Mouse (Mus musculus): ENCODE measurements at regions not wholly inside any gene's neighbourhood (a gene's known extent, or its start where the extent isn't known, plus 50 kb on each side); places are given as distances from the start of the nearest gene placed in this dataset.

DNA sequence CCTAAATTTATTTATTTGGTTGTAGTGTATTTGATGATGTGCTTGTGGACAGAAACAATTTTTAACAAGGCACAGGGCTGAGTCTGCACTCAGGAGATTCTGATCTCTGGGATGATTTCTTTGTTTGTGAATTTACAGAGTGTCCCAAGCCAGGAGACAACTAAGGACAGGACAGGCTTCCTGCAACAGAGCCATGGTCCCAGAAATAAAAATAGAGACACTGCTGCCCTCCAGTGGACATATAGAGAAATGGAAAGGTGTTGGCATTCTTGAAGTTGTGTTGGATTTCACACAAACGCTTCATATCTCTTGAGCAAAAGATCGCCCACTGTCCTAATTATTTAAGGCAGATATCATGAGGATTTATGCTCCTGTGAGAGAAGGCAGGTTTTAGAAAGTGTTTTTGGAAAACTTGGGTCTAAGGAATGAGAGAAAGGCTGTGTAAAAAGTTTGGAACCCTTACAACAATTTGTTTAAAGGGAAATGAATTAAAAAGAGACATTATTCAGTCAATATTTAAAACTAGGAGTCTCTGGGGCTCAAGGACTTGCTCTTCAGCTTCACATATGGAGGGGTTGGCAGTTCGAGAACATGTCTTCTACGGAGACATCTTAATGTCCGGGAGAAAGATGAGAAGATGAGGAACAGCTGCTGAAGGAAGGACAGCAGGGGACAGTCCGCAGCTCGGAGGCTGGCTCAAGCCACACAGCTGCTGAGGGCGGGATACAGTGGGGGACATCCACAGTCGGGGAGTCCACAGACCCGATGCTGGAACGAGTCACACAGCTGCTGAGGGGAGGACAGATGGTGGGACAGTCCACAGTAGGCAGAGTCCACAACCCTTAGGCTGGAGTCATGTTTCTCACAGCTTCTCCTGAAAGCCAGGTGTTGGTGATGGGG is 263.5 kb downstream of the Ankrd50 start:
- DNase-seq (ENCODE audit: low spot score), result peak; percentile 39

DNA sequence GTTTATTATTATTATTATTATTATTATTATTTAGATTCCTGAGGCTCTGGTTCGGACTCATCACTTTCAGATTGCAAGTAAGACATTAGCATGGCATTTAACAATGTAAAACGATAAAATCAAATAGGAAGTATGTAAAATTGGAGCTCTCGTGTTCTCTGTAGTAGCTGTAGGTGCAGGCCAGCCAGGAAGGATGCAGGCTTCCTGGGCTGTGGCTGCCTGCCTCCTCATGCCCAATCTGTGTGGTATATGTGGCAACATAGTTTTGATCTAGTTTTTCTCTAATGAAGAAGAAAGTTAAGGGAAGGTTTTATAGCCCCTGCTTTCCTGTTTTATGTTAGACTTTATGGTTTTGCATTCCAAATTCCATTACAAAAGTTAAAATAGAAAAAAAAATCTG is 275.6 kb downstream of the Ankrd50 start:
- DNase-seq (ENCODE audit: low spot score), result no peak

DNA sequence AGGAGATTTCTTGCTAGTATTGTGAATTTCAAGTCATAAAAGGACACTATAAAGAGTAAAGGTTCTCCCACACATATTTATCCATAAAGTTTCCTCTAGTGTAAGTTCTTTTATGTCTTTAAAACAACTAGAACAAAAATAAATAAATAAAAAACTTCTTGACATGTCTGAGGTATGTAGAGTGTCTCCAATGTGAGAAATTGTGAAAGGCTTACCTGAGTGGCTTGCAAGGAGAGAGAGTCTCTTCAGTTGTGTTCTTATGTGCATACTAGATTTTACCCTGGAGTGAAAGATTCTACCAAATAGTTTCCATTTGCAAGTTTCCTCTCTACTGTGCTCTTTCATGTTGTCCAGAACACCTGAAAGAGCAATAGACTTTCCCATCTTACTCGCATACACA is 276.8 kb downstream of the Ankrd50 start:
- DNase-seq (ENCODE audit: low spot score), result no peak

DNA sequence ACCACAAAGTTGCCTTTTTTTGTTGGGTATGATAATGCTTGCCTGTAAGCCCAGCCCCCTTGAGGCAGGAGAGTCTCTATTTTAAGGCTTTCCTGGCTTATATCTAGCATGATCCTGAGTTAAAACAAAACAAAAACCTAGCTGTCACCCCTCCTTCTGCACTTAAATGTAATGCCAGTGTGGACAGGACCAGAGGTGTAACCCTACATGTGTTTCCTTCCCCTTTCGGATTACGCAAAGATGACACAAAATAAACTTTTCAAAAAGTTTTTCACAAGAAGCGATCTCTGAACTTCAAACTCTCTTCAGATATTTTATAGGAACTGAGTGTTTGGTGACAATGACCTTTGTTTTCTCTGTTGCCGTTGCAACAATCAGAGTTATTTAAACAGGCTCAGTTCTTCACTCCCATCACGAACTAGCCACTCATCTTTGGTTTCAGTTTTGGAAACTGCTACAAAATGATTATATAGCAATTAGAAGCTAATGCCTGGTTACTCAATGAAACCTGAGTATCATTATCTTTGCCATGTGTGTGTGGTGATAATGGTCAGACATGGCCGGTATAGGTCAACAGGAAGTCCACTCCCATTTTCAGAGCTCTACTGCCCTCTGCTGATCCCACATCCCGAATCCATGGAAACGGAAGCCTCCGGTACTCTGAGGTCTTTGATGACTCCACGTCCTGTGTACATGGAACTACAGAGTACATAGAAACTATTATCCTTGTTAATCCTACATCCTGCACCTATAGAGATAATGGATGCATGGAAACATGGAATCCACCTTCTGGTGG is 282.6 kb downstream of the Ankrd50 start:
- peak; percentile 66 for DNase-seq (ENCODE audit: low spot score)

DNA sequence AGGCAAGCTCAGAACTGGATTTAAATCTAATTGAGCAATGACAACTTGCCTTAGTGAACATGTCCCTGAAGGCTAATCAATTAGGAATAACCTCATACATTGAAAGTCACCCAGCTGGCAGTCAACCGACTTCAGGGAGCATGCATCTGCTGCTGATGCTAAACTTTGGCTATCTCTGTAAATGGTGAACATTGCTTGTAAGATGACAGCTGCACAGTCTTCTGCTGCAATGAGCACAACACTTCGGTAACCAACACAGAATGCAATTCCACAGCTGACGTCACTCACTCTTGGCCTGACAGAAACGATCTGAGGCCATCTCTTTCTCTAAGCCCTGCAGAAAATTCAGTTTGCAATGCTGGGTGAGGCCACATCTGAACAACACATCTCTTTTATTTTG is 290.6 kb downstream of the Ankrd50 start:
- DNase-seq (ENCODE audit: low spot score), result no peak

DNA sequence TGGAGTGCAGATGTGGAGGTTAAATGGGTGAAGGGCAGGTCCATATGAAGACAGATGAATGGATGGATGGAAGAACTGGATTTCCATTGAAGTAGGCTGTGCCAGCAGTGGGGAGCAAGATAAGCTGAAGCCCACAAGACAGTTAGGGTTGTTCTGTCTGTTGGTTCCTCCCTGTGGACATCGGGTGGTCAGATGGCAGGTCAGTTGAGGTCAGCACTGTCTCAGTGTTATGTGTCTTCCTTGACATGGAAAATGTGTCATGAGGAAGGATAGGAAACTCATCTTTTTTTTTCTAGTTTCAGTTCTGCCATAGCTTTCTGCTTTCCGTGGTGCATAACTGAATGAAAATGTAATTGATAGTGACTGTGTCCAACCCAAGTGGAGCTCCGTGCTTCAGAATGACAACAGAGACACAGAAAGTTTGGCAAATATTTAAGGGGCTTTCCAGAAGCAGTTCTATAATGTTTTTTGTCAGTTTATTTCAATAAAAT is 297.2 kb downstream of the Ankrd50 start:
- DNase-seq (ENCODE audit: low spot score), result no peak

DNA sequence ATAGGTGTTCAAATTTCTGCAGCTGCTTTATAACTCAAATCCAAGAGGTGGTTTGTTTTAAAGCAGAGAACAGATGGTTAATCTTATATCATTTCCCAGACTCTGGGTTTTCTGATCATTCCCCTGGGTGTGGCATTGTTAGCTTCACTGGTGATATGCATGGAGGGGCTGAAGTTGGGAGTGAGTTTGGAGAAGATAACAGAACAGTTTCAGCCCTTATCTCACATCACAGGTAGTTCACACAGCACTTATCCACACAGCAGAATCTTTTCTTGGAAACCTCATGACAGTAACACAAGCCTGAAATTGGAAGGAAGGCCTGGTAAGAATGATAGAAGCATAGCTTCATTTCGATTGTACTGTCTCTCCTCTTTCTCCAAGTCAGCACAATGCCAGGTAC is 298.1 kb downstream of the Ankrd50 start:
- no peak for DNase-seq (ENCODE audit: low spot score)

DNA sequence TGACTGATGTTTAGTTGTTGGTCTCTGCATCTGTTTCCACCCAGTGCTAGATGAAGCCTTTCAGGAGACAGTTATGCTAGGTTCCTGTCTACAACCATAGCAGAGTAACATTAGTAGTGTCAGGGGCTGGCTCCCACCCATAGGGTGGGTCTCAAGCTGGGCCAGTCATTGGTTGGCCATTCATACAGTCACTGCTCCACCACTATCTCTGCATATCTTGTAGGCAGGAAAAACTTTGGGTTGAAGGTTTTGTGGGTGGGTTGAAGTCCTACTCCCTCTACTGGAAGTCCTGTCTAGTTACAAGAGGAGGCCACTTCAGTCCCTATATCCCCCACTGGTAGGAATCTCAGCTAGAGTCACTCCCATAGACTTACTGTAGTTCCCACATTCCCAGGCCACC is 306.3 kb downstream of the Ankrd50 start:
- no peak for DNase-seq (ENCODE audit: low spot score)

DNA sequence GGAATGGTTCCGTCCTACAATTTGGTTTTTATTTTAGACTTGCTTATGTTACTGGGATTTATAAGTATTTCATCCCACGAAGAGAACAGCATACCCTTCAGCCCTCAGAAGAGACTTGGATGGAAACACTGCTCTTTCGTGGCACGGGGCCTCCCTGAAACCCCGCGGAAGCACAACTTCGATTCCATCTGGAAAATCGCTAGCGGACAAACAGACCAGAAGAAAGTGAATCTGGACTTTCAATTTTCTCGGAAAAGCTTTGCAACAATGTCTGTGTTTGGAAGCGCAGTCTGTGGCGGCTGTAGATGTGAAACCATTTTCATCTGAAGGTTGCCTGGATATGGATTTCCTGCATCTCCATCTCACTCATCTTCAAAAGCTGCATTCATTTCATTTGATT is 308.7 kb downstream of the Ankrd50 start:
- no peak for DNase-seq (ENCODE audit: low spot score)

DNA sequence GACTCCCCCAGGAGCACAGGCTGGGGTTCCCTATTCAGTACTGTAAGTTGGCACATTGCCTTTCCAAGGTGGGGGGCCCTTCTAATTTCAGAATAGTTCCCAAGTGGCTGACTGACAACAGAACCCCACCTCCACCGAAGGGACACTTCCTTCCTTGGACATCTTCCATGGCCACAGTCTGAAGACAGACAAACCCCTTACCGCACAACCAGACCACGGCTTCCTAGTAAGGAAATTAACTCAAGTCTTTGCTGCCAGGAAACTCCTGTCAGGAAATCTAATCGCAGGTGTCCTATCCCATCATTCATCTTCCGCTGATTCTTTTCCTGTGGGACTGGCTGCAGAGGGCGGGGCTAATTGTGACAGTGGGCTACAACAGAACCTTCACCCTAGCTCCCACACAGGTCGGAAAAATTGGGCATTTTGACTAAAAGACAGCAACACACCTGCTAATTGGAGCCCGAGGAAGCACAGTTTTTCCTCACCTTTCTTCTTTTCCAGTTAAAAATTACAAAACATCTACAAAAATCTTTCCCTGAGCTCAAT is 309.8 kb downstream of the Ankrd50 start:
- no peak for DNase-seq (ENCODE audit: low spot score)

DNA sequence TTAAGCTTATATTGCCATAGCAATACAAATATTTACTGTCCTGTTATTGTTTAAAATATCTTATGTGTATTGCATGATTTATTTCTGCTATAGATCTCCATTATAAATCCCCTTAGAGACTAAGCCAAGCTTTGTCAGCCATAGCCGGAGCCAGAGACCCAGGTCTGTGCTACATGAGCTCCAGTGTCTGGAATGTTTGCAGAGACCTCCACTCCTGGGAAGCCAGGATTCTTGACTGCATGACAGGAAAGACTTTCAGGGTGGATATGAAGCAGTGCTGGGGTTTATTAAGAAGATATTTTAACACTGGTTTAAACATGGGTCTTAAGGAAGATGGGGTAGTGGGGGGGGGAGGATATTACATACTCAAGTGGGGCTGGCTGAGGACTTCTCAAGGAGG is 332.2 kb downstream of the Ankrd50 start:
- no peak for DNase-seq (ENCODE audit: low spot score)

DNA sequence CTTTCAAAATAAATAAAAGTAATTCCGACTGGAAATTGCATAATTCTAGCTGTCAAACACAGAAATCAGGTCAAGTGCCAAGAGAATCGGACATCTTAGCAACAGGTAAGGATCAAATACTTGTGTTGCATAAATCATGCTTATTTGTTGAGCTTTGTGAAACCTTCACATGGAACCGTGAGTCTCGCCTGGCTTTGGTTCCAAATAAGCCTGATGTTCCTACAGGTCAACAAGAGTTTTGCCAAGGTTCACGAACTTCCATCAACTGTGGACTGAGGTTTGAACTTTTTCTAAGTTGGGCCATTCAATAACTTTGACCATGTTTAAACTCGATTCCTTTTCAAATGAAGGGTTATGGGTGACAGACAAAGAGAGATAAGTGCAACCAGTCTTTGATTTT is 332.8 kb downstream of the Ankrd50 start:
- DNase-seq (ENCODE audit: low spot score), result no peak

DNA sequence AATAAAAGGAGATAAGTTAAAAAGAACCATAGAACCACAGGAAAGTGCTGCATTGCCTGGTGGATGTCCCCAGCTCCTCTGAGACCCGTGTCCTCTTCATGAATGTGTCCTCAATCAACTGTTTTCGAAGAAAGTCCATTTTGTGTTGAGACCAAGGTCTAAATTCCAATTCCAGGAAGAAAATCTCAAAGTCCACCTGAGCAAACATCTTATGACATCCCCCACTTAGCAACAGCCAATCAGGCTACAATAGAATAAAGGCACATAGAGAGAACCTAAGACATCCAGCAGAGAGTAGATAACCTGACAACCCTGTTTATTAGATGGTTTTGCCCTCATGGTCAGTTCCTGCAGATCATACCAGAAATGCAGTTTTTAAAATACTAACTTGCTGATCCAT is 338.0 kb downstream of the Ankrd50 start:
- peak; percentile 60 for DNase-seq (ENCODE audit: low spot score)

DNA sequence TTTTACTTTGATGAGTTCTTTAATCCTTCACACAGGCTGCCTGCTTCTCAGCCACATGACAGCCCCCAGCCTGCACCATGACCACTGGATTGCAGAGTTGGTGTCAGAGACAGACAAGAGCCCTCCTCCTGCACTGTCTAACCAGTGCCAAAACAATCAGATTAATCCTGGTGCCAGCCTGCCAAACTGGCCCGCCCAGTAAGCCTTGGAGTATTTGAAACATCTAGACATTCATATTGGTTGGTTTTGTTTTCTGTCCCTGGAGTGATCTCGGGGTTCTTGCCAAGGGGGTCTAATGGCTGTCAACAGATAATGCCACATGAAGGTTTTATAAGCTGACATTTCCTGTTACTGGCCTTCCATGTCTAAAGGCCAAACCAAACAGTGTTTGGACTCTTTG is 339.2 kb downstream of the Ankrd50 start:
- no peak for DNase-seq (ENCODE audit: low spot score)

DNA sequence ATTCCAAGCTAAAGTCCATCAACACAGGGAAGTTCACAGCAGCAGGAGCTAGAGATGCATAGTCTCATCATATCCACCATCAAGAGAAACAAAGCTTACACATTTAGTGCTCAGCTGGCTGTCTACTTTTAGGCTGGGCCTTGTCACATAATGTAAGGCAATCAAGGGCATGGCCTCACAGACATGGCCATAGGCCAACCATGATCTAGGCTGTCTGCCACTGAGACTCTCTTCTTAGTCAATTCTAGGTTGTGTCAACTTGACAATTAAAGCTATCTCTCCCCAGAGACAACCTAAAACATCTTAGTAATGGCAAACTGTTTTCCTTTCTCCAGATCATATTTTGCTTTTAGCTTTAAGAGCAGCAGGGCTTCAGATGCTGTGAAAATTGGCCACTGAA is 340.0 kb downstream of the Ankrd50 start:
- no peak for DNase-seq (ENCODE audit: low spot score)

DNA sequence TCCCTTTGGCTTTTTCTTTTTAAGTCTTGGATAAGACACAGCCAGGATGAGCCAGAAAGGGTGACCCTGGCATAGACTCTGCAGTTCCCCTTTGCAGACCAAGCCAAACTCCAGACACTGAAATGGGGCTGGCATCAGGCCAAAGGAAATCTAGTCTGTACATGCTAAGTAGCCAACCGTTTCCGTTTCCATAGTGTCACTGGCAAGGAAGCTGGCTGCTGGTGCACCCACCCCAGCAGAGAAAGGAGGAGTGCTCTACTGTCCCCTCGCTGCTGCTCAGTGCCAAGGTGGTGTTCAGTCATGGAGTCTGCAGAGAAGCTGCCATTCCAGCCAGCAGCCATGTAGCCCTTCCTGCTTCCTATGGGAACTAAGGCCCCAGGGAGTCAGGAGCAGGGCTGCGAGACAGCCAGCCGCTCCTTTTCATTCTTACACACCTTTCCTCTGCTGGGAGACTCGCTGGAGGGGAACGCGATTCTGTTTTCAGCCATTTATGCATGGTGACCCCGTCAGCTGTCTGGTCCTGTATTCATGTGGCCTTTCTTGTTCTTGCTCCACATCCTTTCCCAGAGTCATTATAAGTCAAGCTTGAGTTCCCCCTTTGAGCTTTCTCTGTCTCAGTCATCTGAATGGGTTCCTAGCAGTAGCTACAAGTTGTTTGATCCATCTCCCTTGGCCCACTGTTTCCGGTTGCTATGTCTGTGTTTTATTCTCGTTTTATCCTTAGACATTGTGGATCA is 341.3 kb downstream of the Ankrd50 start:
- DNase-seq (ENCODE audit: low spot score), result no peak

DNA sequence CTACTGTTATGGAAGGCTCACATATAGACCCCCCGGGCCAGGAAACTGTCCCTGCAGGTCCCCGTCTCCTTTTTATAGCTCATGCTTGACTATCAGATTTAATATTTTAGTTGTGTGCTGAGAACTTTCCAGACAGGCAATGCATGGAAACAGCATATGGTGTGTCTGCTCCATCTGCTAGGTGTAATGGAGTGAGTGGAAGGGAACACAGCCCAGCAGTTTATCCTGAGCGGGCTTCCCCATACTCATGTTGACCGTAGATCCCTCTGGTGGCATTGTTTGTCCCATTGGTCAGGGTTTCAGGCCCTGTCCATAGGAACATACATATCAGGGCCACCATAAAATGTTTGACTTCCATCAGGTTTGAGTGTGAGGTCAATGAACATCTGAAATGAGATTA is 345.3 kb downstream of the Ankrd50 start:
- no peak for DNase-seq (ENCODE audit: low spot score)

DNA sequence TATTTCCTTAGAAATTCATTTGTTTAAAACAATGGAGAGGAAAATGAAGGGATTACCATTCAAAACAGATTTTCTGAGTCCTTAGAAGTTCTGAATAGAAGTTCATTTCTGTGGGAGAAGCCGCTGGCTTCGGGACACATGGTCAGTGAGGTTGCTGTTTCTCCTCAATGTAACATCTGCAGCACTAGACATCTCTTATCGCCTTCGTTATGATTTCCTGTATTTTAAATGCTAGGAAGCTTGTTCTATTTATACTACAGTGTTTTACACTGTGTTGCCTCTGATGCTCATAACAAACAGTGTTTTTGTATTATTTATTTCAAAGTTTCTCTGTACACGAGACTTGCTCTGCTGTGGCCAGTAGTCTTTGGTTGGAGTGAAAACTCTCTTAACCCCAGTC is 346.6 kb downstream of the Ankrd50 start:
- DNase-seq (ENCODE audit: low spot score), result no peak

DNA sequence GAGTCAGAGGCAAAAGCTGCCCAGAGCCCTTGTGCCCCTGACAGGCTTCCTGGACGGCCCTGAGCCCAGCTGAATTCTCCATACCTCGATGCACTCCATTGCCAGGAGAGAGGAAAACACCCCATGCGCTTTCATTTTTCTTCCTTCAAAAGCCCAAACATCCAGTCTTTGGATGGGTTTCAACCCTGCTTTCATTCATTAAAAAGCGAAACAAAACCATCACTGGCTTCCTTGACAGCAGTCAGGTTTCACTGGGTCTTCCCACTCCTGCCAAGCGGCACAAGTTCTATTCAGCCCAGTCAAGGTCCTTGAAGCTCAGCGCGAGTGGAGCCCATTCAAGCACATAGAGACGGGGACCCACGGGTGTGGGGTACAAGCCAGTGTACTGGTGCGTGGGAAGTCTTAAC is 348.8 kb downstream of the Ankrd50 start:
- DNase-seq (ENCODE audit: low spot score), result no peak

DNA sequence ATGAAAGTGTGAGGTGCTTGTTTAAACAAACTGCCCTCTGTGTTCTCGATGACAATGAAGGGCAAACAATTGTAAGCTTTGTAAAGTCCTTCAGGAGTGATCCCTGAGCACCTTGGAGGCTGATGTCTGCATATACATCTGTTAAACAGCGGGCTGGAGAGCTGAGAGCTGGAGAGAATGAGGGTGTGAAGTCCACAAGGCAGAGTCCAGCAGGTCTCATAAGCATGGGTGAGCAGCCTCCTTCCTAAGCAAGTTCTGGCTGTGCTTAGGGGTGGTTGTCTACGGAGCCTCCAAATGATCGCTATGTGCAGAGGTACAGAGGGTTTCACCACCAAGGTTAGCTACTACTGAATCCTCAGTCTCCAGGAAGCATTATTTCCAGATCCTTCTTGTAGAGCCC is 350.2 kb downstream of the Ankrd50 start:
- no peak for DNase-seq (ENCODE audit: low spot score)

DNA sequence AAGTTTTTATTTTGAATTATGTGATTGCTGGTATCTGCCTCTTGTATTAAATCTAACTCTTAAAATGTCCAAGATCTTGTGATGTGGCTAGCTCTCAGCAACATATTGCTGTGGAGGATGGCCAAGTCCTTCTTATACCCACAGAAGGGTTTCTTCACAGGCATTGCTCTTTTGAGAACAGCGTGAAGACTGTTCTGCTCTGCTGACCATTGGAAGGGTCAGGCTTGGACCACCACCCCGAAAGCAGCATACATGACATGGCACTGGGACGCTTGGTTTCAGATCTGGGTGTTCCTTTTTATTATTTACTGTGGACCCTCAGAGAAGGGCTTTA is 352.8 kb downstream of the Ankrd50 start:
- no peak for DNase-seq (ENCODE audit: low spot score)

DNA sequence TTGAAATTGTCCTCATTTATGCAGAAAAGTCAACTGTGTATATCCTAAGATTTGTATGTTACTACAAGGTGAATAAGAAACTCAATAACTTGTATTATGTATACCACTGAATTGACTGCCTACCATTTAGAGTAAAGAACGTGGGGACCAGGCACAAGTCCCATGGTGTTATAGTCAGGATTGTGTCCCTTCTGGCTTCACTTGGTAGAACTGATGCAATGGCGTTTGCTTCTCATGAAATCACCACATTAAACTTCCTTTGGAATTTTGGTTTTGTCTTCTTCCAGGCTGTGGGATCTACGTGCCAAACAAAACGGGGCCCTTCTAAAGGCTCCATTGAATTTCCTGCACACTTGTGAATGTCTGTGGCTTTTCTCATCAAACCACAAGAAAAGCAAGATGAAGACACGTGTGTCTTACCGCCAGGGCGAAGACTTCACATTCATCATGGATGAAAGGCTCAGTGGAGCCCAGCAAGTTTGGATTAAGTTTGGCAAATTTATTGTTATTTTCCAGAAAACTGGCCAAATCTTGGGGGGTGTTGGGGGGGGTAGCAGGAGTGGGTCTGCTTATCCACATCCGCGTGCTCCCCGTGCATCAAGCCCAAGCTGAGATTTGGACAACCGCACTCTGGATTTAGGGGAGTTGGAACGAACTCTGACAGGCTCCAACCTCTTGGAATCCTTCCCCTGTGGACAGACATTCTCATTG is 353.3 kb downstream of the Ankrd50 start:
- DNase-seq (ENCODE audit: low spot score), result no peak
